Mouse (Mus musculus) spleen, adult 2 months (tissue): Measurements from ENCODE around the gene Tubgcp3.

Experiments used
- CTCF ChIP-seq: fragments of 200-500 bp; IDR thresholded peaks from 2 replicates; pipeline ENCODE4 v1.5.1; 2011; ENCODE audit warnings: mild to moderate bottlenecking, inconsistent platforms; ENCODE audit not compliant: insufficient read depth, insufficient read length, insufficient replicate concordance; ENCODE audit errors: extremely low read depth
- POLR2A ChIP-seq: fragments of 200-500 bp; IDR thresholded peaks from 2 replicates; pipeline ENCODE4 v1.6.1; 2011; ENCODE audit warnings: low read depth, low read length, inconsistent platforms

GRCm38 (mm10) chr8:12646536-12646935 lies 25.5 kb downstream of the Tubgcp3 start:
- no peak for TF ChIP-seq POLR2A
- no peak for TF ChIP-seq CTCF
